Mouse (Mus musculus) midbrain, postnatal 0 days (tissue): ENCODE measurements around the gene Galnt9. TPM values are rescaled to one million over a fixed set of nuclear protein-coding genes. Genes with fewer than 3 reads are reported as not detected.

Source experiments
- ATAC-seq: fragments of 200-750 bp; cut with Nextera tagmentation; 2 replicates; pipeline ENCODE4 v1.8.0; 2017; ENCODE audit warnings: moderate number of reproducible peaks, mild to moderate bottlenecking, moderate TSS enrichment, moderate library complexity; ENCODE audit not compliant: low FRiP score
- DNase-seq: peaks from one replicate; pipeline ENCODE4 v3.0.0-alpha.2; 2015; ENCODE audit warnings: low spot score
- H3K27ac ChIP-seq: fragments of 300-500 bp; sonication (generic); 2 replicates; pipeline ENCODE4 v1.5.1; 2014; ENCODE audit warnings: low read depth, mild to moderate bottlenecking, low read length, mixed read lengths
- H3K27me3 ChIP-seq: fragments of 300-500 bp; sonication (generic); 2 replicates; pipeline ENCODE4 v1.6.1; 2014; ENCODE audit warnings: low read length, control low read depth, mixed read lengths; ENCODE audit not compliant: insufficient read depth
- H3K36me3 ChIP-seq: fragments of 300-500 bp; sonication (generic); 2 replicates; pipeline ENCODE4 v1.6.1; 2014; ENCODE audit warnings: low read length, control low read depth, mixed read lengths; ENCODE audit not compliant: insufficient read depth
- H3K4me1 ChIP-seq: fragments of 300-500 bp; sonication (generic); 2 replicates; pipeline ENCODE4 v1.6.1; 2014; ENCODE audit warnings: mild to moderate bottlenecking, control low read depth, antibody characterized with exemption, low read length, mixed read lengths; ENCODE audit not compliant: insufficient read depth
- H3K4me2 ChIP-seq: fragments of 300-500 bp; sonication (generic); 2 replicates; pipeline ENCODE4 v1.6.1; 2014; ENCODE audit warnings: low read depth, mild to moderate bottlenecking, low read length, mixed read lengths; ENCODE audit not compliant: poor library complexity, severe bottlenecking
- H3K4me3 ChIP-seq: fragments of 300-500 bp; sonication (generic); 2 replicates; pipeline ENCODE4 v1.5.1; 2014; ENCODE audit warnings: low read depth, mild to moderate bottlenecking, low read length, moderate library complexity
- H3K9ac ChIP-seq: fragments of 300-500 bp; sonication (generic); replicated peaks from 2 replicates; pipeline ENCODE4 v1.6.1; 2014; ENCODE audit warnings: mild to moderate bottlenecking, low read length, moderate library complexity, mixed read lengths; ENCODE audit not compliant: poor library complexity, severe bottlenecking
- H3K9me3 ChIP-seq: fragments of 300-500 bp; sonication (generic); 2 replicates; pipeline ENCODE4 v1.6.1; 2016; ENCODE audit warnings: low read length, control low read depth
- CTCF ChIP-seq: IDR thresholded peaks from 2 replicates; pipeline ENCODE4 v1.5.1; 2016; ENCODE audit warnings: antibody characterized with exemption, mild to moderate bottlenecking
- WGBS: fragments of 180-500 bp; shearing (Covaris S2); extraction: QIAGEN DNeasy Blood & Tissue Kit; methylation state at CpG from one replicate; pipeline ENCODE4 v1.1.7; 2014; 5-methylcytosine and 5-hydroxymethylcytosine counted together
- polyA plus RNA-seq: library from polyadenylated mRNA; unstranded; fragments of >200 nt; fragmentation: Nextera tagmentation; extraction: Ambion mirVana; gene quantifications from 2 replicates; pipeline ENCODE4 v1.2.1, GENCODE M21; 2015
- total RNA-seq: library from RNA; depleted of rRNA; stranded (reverse); fragments of >200 nt; gene quantifications from 2 replicates; pipeline ENCODE4 v1.2.3, GENCODE M21; 2014

The Galnt9 gene
- total and polyA plus RNA-seq, 2 experiments from 2014 or later, result 23.1 to 34.0 TPM

DNA sequence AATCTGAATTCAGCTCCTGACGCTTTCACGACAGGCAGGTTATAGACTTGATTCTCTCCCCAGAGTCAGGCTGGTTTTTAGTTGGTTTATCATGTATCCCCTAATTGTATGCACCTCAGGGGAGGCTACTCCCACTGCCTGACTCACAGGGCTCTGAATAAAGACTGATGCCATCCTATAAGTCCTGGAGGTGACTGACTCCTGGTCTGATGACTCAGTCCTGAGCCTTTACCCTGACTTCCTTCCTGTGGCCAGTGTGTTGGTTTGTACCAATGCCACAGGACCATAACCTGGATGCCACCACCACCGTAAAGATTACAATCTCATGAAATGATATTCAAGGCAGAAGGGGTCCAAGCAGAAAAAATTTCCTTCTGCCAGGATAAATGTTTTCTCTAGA, 40.8 kb upstream of the Galnt9 start:
- ATAC-seq (no peak), DNase-seq (no peak)
- Histone ChIP-seq H3K9ac (no peak overlapping the region), H3K9me3 (no peaks in the 10 kb centered on the region), H3K4me1 (no peaks in the 10 kb centered on the region), H3K4me2 (no peak overlapping the region), H3K36me3 (no peaks in the 10 kb centered on the region), H3K27ac (no peak overlapping the region), H3K4me3 (no peak overlapping the region), H3K27me3 (no peaks in the 10 kb centered on the region)
- 95% methylated on average over 3 of the region's 3 CpGs for WGBS
- TF ChIP-seq CTCF, result no peak

DNA sequence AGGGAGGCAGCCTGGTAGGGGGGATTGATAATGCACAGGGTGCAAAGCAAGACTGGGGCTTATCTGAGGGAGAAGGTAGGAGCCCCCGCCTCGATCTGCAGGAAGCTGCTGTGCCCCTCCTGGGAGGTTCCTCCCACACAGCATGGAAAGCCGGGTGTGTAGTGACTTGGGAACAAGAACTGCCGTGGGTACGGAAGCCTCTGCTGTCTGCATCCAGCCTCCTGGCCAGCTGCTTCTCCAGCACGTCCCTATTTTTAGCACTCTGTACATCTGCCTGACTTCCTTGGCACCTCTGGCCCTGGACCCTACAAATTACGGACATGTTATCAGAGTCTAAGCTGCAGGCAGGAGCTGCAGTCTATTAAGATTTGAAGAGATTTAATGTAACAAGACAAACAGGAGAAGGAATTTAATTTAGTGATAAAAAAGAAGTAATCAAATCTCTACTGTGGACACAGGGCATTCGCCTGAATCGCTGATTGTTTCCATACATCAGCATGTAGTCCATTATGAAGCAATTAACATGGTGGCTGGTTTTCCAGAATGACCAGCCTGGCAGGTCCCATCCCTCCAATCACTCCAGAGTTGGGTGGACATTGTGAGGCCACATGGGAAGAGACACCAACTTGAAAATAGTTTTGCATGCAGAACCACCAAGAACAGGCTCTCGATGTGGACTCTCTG, 38.4 kb upstream of the Galnt9 start:
- no peak for TF ChIP-seq CTCF
- DNase-seq (no peak), ATAC-seq (no peak)
- Histone ChIP-seq H3K4me1 (no peaks in the 10 kb centered on the region), H3K27ac (no peak overlapping the region), H3K27me3 (no peaks in the 10 kb centered on the region), H3K36me3 (no peaks in the 10 kb centered on the region), H3K4me2 (no peak overlapping the region), H3K4me3 (no peak overlapping the region), H3K9me3 (no peaks in the 10 kb centered on the region), H3K9ac (no peak overlapping the region)
- WGBS, result 55% methylated on average over 10 of the region's 10 CpGs

DNA sequence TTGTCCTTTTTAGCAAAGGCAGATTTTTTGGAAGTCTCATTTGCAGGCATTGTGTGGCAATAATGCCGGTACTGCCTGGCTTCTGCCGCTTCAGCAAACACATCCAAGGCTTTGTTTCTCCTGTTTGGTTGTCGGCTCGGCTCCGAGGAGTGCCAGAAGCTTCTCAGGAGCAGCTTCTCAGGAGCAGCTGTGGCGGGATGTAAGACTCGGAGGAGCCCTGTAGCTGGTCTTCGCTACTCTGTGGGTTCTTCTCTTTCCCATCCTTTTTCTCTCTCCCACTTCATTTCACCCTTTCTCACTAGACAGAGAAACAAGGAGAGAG, 37.9 kb upstream of the Galnt9 start:
- no peak overlapping the region for H3K4me2 ChIP-seq

GRCm38 (mm10) chr5:110506856-110507255, 37.3 kb upstream of the Galnt9 start:
- no peak for TF ChIP-seq CTCF
- no peak overlapping the region for H3K4me2 ChIP-seq
- no peaks in the 10 kb centered on the region for H3K9me3 ChIP-seq
- ATAC-seq (no peak), DNase-seq (no peak)
- H3K27me3 ChIP-seq, result no peaks in the 10 kb centered on the region
- H3K4me3 ChIP-seq, result no peak overlapping the region
- no peak overlapping the region for H3K9ac ChIP-seq
- H3K36me3 ChIP-seq, result no peaks in the 10 kb centered on the region
- WGBS, result 76% methylated on average over 3 of the region's 3 CpGs
- no peaks in the 10 kb centered on the region for H3K4me1 ChIP-seq
- H3K27ac ChIP-seq, result no peak overlapping the region

More for the DNA sequence above, 37.9 kb upstream of the Galnt9 start:
- WGBS, result 38% methylated on average over 8 of the region's 8 CpGs
- no peaks in the 10 kb centered on the region for H3K4me1 ChIP-seq
- DNase-seq, result no peak
- H3K9ac ChIP-seq, result no peak overlapping the region
- ATAC-seq, result no peak
- no peak overlapping the region for H3K27ac ChIP-seq
- H3K4me3 ChIP-seq, result no peak overlapping the region
- H3K27me3 ChIP-seq, result no peaks in the 10 kb centered on the region
- H3K9me3 ChIP-seq, result no peaks in the 10 kb centered on the region
- no peaks in the 10 kb centered on the region for H3K36me3 ChIP-seq
- TF ChIP-seq CTCF, result no peak

GRCm38 (mm10) chr5:110507943-110508342, 36.2 kb upstream of the Galnt9 start:
- ATAC-seq (no peak), DNase-seq (no peak)

GRCm38 (mm10) chr5:110510357-110510756, 33.8 kb upstream of the Galnt9 start:
- Histone ChIP-seq H3K4me3 (no peak overlapping the region), H3K9me3 (no peaks in the 10 kb centered on the region), H3K4me1 (no peaks in the 10 kb centered on the region), H3K4me2 (no peak overlapping the region), H3K36me3 (no peaks in the 10 kb centered on the region), H3K27me3 (no peaks in the 10 kb centered on the region), H3K27ac (no peak overlapping the region), H3K9ac (no peak overlapping the region)
- WGBS, result 64% methylated on average over 6 of the region's 6 CpGs
- DNase-seq, result no peak
- TF ChIP-seq CTCF, result no peak
- no peak for ATAC-seq

More at GRCm38 (mm10) chr5:110507943-110508342, 36.2 kb upstream of the Galnt9 start:
- Histone ChIP-seq H3K4me2 (no peak overlapping the region), H3K4me3 (no peak overlapping the region), H3K4me1 (no peaks in the 10 kb centered on the region), H3K27ac (no peak overlapping the region), H3K9me3 (no peaks in the 10 kb centered on the region), H3K9ac (no peak overlapping the region), H3K36me3 (no peaks in the 10 kb centered on the region), H3K27me3 (no peaks in the 10 kb centered on the region)
- no peak for TF ChIP-seq CTCF
- WGBS, result 79% methylated on average over 3 of the region's 3 CpGs
